Mouse (Mus musculus) forebrain, embryonic 10.5 days (tissue): Measurements from ENCODE around the gene Tatdn3. TPM values are rescaled to one million over a fixed set of nuclear protein-coding genes. Genes with fewer than 3 reads are reported as not detected.

Experiments
- DNase-seq: peaks from one replicate; pipeline ENCODE4 v3.0.0-alpha.2; 2017; ENCODE audit warnings: low spot score; ENCODE audit errors: extremely low spot score
- H3K27ac ChIP-seq: fragments of 300-500 bp; sonication (generic); 2 replicates; pipeline ENCODE4 v1.5.1; 2016; ENCODE audit warnings: mild to moderate bottlenecking
- H3K27me3 ChIP-seq: fragments of 300-500 bp; sonication (generic); 2 replicates; pipeline ENCODE4 v1.6.1; 2016; ENCODE audit warnings: mild to moderate bottlenecking; ENCODE audit not compliant: poor library complexity, severe bottlenecking
- H3K36me3 ChIP-seq: fragments of 300-500 bp; sonication (generic); replicated peaks from 2 replicates; pipeline ENCODE4 v1.6.1; 2016; ENCODE audit warnings: mild to moderate bottlenecking, moderate library complexity
- H3K4me1 ChIP-seq: fragments of 300-500 bp; sonication (generic); 2 replicates; pipeline ENCODE4 v1.6.1; 2016
- H3K4me3 ChIP-seq: fragments of 300-500 bp; sonication (generic); 2 replicates; pipeline ENCODE4 v1.5.1; 2016; ENCODE audit warnings: mild to moderate bottlenecking, moderate library complexity
- H3K9me3 ChIP-seq: fragments of 300-500 bp; sonication (generic); 2 replicates; pipeline ENCODE4 v1.6.1; 2016; ENCODE audit warnings: mild to moderate bottlenecking, moderate library complexity
- WGBS: fragments of 180-500 bp; shearing (Covaris S2); methylation state at CpG from one replicate; pipeline ENCODE4 v1.1.7; 2016; 5-methylcytosine and 5-hydroxymethylcytosine counted together
- polyA plus RNA-seq: library from polyadenylated mRNA; unstranded; fragments of >200 nt; fragmentation: Nextera tagmentation; extraction: Ambion mirVana; gene quantifications from 2 replicates; pipeline ENCODE4 v1.2.1, GENCODE M21; 2016

The Tatdn3 gene
- polyA plus RNA-seq, 1 experiment from 2014 or later: 11.9 TPM

DNA sequence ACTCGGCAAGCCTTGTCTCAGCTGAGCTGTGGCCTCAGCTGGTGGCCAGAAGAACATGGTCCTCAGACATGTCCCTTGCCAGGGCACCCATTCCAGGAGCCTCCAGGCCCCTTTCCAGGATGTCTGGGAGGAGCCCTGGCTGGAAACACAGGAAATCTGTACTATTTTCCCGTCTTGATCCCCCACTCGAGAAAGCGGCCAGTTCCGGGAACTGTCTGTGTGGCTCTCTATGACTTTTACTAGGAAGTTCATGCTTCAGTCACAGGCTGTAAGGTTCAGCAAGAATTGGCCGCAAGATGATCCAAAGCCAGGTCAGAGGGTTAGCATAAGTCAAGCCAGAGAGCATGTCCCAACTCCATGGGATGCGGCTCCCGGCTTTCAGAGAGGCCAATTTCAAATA lies 29.3 kb upstream of the Tatdn3 start:
- H3K4me1 ChIP-seq: peaks cover 2% of the 10 kb centered on the region
- no peak overlapping the region for H3K27ac ChIP-seq
- 86% methylated on average over 8 of the region's 8 CpGs for WGBS
- no peaks in the 10 kb centered on the region for H3K36me3 ChIP-seq
- no peak for DNase-seq
- H3K9me3 ChIP-seq: no peaks in the 10 kb centered on the region
- peaks cover 16% of the 10 kb centered on the region for H3K27me3 ChIP-seq
- H3K4me3 ChIP-seq: no peak overlapping the region

DNA sequence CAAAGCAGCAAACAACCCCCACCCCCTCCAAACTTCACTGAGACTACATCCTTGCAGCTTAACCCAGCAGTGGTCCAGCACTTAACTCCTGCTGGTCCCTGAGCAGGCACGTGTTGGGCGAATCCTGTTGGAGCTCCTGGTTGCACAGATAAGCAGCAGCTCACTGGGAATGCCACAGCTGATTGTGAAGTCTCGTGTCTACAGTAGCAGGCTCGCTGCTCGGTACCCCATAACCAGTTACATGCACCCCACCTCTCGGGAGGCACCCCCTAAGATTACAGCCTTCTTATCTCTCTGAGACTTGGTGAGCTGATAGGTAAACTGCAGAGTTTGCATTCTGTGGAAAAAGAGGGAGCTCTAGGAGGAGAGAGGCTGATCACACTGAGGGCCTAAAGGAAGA lies 26.6 kb upstream of the Tatdn3 start:
- Histone ChIP-seq H3K4me3 (no peak overlapping the region), H3K27ac (no peak overlapping the region), H3K4me1 (peaks cover 3% of the 10 kb centered on the region; the same call in 1 of the 2 replicates), H3K27me3 (no peaks in the 10 kb centered on the region), H3K9me3 (no peaks in the 10 kb centered on the region), H3K36me3 (peaks cover 23% of the 10 kb centered on the region)
- WGBS: 79% methylated on average over 6 of the region's 6 CpGs
- DNase-seq: no peak

DNA sequence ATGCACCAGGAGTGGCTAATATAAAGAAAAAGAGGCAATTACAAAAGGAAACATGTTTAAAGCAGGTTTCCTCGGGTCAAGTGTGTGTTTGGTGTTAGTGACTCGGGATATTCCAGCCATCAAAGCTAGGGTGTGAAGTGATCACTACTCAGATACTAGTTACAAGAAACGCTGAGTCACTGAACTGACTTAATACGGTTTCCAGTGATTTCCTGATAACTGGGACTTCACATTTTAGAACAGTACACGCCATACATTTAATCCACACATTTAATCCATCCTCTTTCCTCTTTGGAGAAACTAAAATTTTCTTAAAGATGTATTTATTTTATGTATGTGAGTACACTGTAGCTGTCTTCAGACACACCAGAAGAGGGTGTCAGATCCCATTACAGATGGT lies 25.2 kb upstream of the Tatdn3 start:
- H3K27me3 ChIP-seq: no peaks in the 10 kb centered on the region
- WGBS: 92% methylated on average over 5 of the region's 5 CpGs
- DNase-seq: no peak
- H3K27ac ChIP-seq: no peak overlapping the region
- H3K9me3 ChIP-seq: no peaks in the 10 kb centered on the region
- H3K36me3 ChIP-seq: peaks cover 37% of the 10 kb centered on the region
- peaks cover 3% of the 10 kb centered on the region; the same call in 1 of the 2 replicates for H3K4me1 ChIP-seq
- H3K4me3 ChIP-seq: no peak overlapping the region

DNA sequence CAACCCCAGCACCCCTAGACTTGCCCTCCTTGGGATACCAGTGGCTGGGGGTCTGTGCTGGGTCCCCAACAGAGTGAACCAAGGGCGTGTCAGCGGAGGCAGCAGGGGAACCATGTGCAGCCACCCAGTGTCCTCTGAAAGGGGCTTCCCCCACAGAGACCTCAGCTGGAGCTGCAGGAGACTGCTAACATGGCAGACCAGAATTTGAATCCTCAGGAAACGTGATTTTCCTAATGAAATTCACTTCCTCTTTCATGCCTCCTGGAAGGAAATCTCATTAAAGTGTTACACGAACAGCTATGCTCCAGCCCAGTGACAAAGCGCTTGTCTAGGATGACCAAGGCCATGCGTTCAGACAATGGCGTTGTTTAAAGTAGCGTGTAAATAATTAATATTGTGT lies 24.2 kb upstream of the Tatdn3 start:
- Histone ChIP-seq H3K4me1 (peaks cover 3% of the 10 kb centered on the region; the same call in 1 of the 2 replicates), H3K27me3 (no peaks in the 10 kb centered on the region), H3K9me3 (no peaks in the 10 kb centered on the region), H3K4me3 (no peak overlapping the region), H3K27ac (no peak overlapping the region), H3K36me3 (peaks cover 47% of the 10 kb centered on the region)
- 87% methylated on average over 8 of the region's 8 CpGs for WGBS
- DNase-seq: no peak

DNA sequence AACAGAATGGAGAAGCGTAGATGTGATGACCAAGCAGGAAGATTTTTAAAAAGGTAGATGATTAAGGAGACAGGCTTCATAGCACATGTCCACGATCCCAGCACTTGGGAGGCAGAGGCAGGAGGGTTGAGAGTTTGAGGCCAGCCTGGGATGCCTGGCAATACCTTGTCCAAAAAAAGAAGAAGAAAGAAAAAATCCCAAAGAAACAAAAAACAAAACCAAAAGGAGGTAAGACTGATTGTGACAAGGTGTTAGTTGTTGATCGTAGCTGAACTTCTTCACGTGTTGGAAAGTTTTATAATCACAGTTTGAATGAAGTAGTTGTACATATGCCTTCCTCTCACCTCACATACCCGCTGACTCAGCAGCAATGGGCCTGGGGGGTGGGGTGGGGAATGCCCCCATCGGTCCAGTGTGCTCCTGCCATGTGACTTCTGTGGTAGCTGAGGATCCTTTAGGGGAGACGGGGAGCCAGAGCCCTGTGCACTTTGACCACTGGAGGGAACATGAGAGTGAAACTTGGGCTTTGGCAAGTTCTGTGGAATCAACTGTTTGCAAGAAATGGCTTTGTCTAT lies 23.7 kb upstream of the Tatdn3 start:
- peaks cover 3% of the 10 kb centered on the region; the same call in 1 of the 2 replicates for H3K4me1 ChIP-seq
- H3K9me3 ChIP-seq: no peaks in the 10 kb centered on the region
- H3K27me3 ChIP-seq: no peaks in the 10 kb centered on the region
- DNase-seq: no peak
- 88% methylated on average over 7 of the region's 7 CpGs for WGBS
- no peak overlapping the region for H3K4me3 ChIP-seq
- no peak overlapping the region for H3K27ac ChIP-seq
- peaks cover 53% of the 10 kb centered on the region for H3K36me3 ChIP-seq

DNA sequence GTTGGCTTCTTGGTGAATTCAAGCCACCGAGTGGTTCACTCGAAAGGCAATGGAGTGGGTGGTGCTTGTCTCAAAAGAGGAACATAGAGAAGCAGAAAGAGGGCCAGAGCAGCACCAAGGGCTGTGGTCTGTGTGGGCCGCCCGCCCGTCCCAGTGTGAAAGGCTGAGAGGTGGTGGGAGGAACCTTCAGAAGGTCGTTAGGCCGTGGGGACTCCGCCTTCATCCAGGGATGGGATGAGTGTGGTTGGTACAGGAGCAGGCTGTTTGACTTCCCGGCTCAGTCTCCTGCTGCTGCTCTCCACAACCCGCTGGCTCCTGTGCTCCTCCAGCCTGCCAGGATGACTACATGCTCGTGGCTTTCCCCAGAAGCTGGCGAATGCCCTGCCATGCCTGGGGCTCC lies 22.9 kb upstream of the Tatdn3 start:
- Histone ChIP-seq H3K4me3 (no peak overlapping the region), H3K27me3 (no peaks in the 10 kb centered on the region), H3K4me1 (peaks cover 3% of the 10 kb centered on the region; the same call in 1 of the 2 replicates), H3K27ac (no peak overlapping the region), H3K9me3 (no peaks in the 10 kb centered on the region), H3K36me3 (peaks cover 60% of the 10 kb centered on the region)
- 80% methylated on average over 12 of the region's 12 CpGs for WGBS
- no peak for DNase-seq

DNA sequence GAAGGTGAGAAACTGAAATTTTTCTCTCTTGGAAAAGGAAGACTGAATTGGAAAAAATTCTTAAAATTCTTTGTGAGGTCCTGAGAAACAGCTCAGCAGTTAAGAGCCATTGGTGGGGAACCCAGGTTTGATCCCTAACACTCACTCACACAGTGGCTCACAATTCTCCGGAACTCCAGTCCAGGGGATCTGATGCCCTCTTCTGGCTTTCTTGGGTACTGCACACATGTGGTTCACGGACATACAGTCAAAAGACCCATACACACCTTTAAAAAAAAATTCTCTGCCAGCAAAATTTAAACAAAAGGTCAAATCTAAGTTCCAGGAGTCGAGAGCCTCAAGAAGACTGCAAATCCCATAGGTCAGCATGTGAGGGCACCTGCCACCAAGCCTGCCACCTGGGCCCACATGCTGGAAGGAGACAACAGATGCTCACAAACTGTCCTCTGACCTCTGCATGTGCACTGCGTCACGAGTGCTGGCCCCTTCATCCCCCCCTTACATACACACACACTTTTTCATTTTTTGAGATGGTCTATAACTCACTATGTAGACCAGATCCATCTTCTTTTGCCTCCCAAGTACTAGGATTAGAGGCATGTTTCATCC lies 22.3 kb upstream of the Tatdn3 start:
- peak; percentile 69 for DNase-seq
- Histone ChIP-seq H3K4me1 (peaks cover 3% of the 10 kb centered on the region; the same call in 1 of the 2 replicates), H3K9me3 (no peaks in the 10 kb centered on the region), H3K27ac (no peak overlapping the region), H3K4me3 (no peak overlapping the region), H3K36me3 (peaks cover 66% of the 10 kb centered on the region), H3K27me3 (no peaks in the 10 kb centered on the region)
- 75% methylated on average over 5 of the region's 5 CpGs for WGBS

DNA sequence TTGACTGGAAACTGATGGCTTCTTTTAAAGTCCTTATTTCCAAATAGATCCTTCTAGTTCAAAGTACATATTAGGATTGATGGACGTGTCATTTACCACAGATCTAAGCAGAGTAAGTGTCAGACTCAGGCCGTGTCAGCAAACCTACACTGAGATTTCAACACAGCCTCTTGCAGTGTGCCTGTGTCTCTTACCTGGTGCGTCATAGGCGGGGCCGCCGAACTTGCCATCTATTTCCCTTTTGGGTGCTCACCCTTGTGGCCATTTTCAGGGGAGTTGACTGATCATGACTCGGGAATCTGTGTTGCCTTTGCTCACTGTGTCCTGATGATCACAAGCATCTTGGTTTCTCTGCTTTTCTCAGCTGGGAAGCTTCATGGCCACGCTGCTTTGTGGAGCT lies 20.5 kb upstream of the Tatdn3 start:
- peaks cover 84% of the 10 kb centered on the region for H3K36me3 ChIP-seq
- no peak overlapping the region for H3K4me3 ChIP-seq
- no peaks in the 10 kb centered on the region for H3K27me3 ChIP-seq
- H3K27ac ChIP-seq: no peak overlapping the region
- DNase-seq: no peak
- peaks cover 3% of the 10 kb centered on the region; the same call in 1 of the 2 replicates for H3K4me1 ChIP-seq
- 95% methylated on average over 8 of the region's 8 CpGs for WGBS
- no peaks in the 10 kb centered on the region for H3K9me3 ChIP-seq

DNA sequence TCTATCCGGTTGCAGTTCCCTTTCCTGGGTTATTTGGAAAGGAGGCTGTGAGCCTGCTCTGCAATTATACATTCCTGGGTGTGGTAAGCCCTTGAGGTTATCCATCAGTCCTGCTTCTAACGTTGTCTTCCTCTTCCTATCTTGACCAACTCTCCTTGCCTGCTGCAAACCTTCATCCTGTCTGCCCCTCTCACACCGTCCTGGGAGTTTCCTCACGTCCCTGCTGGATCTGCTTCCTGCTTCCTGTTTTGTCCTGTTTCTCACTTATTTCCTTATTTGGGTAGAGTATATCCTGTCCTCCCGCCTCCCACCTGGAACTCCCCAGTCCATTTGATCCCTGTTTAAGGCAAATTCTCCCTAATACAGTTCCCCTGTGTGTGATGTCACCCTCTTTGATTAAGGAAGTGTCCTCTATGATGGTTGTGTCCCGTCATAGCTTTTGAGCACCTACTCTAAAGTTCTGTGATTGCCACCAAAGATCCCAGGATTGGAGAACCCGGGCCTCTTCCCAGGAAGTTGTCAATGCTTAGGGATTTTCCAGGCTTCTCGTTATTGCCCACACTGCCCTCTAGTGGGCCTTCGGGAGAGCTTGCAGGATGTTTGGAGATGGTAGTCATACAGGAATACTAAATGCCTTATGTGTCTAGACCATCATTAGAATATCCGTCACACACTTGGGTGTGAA lies 12.6 kb upstream of the Tatdn3 start:
- H3K27me3 ChIP-seq: no peaks in the 10 kb centered on the region
- no peaks in the 10 kb centered on the region for H3K9me3 ChIP-seq
- peak; percentile 29 for DNase-seq
- H3K4me3 ChIP-seq: no peak overlapping the region
- H3K27ac ChIP-seq: no peak overlapping the region
- H3K36me3 ChIP-seq: peaks cover 100% of the 10 kb centered on the region
- no peaks in the 10 kb centered on the region for H3K4me1 ChIP-seq
- WGBS: 76% methylated on average over 10 of the region's 10 CpGs

DNA sequence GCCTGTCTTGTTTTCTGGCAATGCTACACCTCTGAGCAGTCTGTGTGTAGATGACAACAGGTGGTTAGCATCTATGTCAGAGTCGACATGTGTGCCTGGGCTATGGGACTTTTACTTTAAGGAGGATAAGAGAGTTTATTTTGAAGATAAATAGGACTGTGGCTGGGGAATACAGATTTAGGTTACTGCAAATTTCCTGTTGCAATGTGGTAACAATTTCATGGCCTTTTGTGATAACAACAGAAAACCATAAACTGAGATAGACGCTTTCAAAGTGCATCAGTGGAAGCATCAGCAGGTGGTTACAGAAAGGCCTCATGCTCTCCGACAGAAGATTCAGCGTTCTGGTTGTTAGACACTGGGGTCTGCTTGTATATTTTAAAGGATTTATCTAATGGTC lies 10.8 kb upstream of the Tatdn3 start:
- Histone ChIP-seq H3K9me3 (no peaks in the 10 kb centered on the region), H3K36me3 (peaks cover 100% of the 10 kb centered on the region), H3K27ac (no peak overlapping the region), H3K27me3 (no peaks in the 10 kb centered on the region), H3K4me3 (no peak overlapping the region), H3K4me1 (no peaks in the 10 kb centered on the region)
- no peak for DNase-seq
- WGBS: 91% methylated on average over 4 of the region's 4 CpGs

DNA sequence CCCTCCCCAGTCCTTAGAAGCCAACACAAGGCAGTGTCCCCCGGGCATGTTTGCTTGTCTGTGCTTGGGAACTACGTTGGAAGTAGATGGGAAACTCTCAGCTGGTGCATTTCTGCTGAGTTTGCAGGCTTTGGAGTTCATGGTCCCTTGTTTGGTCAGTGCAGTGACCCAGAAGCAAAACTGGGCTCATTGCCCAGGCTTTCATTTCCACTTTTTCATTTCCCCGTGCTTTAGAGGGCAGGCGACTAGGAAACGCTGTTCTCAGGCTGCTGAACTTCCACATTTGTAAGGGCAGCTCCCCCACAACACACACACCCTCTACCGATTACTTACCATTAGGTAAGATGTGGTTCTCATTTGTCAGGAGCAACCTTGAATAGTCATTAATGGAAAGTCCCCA lies 10.3 kb upstream of the Tatdn3 start:
- Histone ChIP-seq H3K4me1 (no peaks in the 10 kb centered on the region), H3K36me3 (peaks cover 100% of the 10 kb centered on the region), H3K27me3 (no peaks in the 10 kb centered on the region), H3K27ac (no peak overlapping the region), H3K9me3 (no peaks in the 10 kb centered on the region), H3K4me3 (no peak overlapping the region)
- DNase-seq: no peak
- 88% methylated on average over 6 of the region's 6 CpGs for WGBS

DNA sequence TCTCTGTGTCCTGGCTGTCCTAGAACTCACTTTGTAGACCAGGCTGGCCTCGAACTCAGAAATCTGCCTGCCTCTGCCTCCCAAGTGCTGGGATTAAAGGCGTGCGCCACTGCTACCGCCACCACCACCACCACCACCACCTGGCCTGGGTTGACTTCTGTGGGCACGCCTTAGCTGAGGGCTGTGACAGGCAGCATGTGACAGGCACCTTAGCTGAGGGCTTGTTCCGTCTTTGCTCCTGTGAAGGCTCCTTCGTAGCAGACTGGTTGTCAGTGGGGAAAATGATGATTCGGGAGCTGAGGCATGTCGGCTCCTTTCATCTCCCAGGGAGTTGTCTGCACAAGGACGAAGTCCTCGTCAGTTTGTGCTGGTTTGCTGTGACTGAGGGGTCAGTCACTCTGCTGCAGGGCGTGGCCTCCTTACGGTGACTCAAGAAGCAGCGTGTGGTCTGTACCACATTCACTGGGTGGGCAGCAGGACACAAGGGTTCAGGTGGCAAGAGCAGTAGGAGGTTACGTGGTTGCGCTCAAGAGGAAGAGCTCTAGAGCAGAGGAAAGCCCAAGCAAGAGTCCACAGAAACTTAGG lies 9.7 kb upstream of the Tatdn3 start:
- H3K4me1 ChIP-seq: no peaks in the 10 kb centered on the region
- no peak for DNase-seq
- no peak overlapping the region for H3K27ac ChIP-seq
- 95% methylated on average over 16 of the region's 16 CpGs for WGBS
- no peaks in the 10 kb centered on the region for H3K27me3 ChIP-seq
- no peaks in the 10 kb centered on the region for H3K9me3 ChIP-seq
- no peak overlapping the region for H3K4me3 ChIP-seq
- H3K36me3 ChIP-seq: peaks cover 100% of the 10 kb centered on the region

DNA sequence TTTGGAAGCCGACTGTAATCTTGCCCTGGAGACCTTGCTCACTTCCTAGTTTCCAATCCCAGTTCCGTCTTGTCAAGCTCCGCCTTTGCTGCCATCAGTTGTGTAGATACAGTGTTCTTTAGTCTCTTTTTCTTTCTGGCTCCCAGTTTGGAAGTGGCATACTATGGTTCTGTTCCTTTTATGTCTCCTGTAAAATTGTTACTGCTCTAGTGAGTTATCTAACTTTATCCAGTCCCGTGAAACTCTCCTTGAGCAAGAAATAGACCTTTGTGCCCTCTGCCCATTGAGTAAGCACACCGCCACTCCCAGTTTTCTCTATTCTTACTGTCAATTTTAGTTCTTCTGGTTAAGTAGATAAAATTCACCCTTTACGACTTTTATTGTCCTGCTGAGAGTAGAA lies 8.9 kb upstream of the Tatdn3 start:
- no peaks in the 10 kb centered on the region for H3K4me1 ChIP-seq
- H3K27ac ChIP-seq: no peak overlapping the region
- WGBS: 90% methylated on average over 6 of the region's 6 CpGs
- H3K36me3 ChIP-seq: peaks cover 100% of the 10 kb centered on the region
- no peak overlapping the region for H3K4me3 ChIP-seq
- H3K27me3 ChIP-seq: no peaks in the 10 kb centered on the region
- H3K9me3 ChIP-seq: no peaks in the 10 kb centered on the region
- DNase-seq: no peak
